Mouse (Mus musculus) CD4-positive helper T cell, adult 2 months (primary cell): ENCODE measurements around the gene 6430571L13Rik.

Source experiments
- DNase-seq: peaks from one replicate; pipeline ENCODE4 v3.0.0-alpha.2; 2012; ENCODE audit warnings: low read depth, missing footprints, low spot score

Gene 6430571L13Rik

DNA sequence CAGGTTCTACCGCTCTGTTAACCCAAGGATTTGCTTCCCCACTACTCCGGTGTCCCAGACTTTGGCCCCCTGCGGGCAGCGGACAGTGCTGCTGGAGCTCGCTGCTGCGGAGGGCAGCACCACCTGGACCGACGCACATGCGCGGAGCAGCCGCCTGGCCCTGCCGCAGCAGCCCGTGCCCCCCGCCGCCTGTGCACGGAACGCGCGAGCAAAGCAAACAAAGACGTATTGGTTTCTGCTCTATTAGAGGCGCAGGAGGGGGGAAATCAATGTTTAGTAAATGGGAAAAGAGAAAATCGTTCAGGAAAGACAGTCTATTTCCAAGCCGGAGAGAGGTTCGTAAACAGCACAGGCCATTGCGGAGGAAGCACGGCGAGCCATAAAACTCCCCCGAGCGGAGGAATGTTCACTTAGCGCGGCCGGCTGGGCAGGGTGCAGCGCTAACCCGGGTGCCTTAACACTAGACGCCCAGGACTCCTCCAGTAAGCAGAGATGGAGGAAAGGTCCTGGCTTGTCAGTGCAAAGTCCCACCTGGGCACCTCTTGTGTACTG, 37.6 kb downstream of the 6430571L13Rik start:
- no peak for DNase-seq

DNA sequence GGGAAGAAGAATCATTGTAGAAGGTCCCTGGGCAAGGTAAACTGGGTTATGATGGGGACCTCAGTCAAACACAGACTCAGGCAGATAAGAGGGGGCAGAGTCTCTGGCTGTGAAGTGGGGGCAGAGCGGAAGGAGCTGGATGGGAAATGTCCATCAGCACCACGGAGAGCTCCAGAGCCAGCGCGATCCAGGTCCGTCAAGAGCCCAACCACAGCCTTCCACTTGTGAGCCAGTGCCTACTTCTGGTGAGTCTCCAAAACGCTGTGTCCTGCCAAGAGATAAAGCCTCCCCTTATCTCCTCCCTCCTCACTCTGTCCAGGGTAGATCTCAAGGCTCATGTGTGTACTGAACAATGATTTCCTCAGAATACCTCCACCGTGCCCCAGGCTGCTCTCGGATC, 41.3 kb downstream of the 6430571L13Rik start:
- no peak for DNase-seq

DNA sequence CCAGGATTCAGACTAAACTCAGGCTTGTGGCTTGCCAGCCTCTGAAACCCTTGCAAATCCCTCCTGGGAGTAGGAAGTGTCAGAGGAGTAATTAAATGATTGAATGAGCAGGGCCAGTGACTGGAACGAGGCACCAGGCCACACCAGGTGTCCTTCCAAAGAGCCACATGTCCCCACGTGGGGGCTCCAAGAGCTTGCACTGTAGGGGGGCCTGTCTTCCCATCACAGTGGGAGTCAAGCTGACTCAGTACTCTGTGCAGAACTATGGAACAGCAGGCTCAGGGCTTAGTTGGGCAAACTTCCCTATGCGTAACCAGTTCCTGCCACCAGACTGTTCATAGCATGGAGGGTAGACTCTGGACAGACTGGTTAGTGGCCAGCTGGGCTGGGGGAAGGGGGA, 44.0 kb downstream of the 6430571L13Rik start:
- no peak for DNase-seq

DNA sequence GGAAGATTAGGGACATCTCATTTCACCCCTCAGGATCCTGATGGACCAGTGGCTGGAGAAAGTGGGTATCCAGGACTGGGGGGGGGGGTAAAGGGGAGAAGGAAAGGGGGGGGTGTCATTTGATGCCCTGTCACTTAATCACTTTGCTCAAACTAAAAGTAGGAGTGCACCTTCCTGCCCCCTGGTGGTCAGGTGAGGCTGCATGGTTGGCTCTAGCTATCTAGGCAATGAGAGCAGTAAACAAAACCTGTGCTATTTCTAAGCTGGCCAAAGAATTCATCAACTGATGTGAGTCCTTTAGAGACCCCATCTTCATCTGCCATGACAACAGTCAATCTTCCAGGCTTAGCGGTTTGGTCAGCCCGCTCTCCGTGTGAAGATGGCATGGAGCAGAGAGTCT, 46.3 kb downstream of the 6430571L13Rik start:
- DNase-seq = peak; percentile 19

DNA sequence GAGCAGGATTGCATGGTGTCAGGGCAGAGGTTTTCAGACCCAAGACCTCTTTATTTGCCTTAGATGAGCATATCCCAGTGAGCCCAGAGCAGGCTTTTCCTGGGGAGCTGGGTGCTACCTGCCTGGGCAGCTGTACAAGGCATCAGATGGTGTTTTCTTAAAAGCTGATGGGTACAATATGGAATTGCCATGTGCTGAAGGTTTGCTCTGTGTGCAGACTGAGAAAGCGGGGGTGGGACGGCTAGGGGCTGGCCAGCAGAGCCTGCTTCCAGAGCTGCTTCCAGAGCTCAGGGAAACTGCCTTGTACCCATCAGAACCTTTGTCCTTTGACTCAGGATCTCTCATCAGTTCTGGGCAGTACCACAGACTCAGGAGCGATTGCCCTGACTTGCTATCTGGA, 47.3 kb downstream of the 6430571L13Rik start:
- DNase-seq = no peak

DNA sequence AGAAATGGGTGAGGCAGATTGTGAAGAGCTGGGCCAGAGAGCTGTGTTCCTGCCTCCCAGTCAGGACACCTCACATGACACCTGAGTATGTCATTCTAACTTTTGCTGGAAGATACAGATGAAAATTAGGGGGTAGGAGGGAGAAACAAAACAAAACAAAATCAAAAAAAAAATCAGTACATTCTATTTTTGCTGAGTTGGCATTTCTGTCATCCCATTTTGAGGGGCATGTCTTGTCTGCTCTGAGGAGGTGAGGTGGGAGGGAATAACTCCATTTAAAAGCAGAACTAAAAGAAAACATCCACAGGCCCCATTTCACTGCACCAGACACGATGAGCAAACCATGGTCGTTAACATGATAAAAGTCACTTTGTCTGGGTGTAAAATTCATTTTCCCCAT, 47.9 kb downstream of the 6430571L13Rik start:
- DNase-seq = no peak

DNA sequence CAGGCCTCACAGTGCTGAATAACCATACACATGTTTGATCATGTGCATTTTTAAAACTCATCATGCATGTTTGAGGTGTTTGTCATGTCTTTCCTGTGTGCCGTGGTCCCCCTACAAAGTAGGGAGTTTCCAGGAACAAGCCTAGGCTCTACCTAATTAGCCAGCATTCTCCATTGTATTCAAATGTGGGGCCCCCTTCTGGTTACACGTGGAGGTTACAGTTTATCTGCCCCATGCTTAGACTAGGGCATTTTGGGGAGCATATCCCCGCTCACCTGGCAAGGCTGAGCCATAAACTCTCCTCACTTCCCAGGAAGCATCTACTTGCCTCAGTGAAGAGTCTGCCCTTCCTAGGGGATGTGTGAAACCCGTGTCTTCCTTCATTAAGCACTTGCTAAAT, 56.0 kb downstream of the 6430571L13Rik start:
- DNase-seq = no peak

DNA sequence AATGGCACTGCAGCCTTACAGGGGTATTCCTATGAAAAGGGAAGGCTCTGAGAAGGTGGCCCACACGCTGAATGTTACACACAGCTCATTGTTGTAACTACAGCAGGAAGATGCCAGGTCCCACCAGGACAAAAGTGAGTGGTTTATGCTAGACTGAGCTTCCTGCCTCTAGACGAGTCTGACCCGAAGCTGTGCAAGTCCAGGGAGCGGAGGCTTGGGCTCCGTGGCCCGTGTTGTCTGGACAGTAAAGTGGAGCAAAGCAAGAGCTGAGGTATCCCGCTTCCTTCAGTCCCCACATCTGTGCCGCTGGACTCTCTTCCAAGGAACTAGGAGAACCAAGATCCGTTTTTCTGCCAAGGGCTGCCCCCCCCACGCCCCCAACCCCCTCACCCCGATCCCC, 58.6 kb downstream of the 6430571L13Rik start:
- DNase-seq = no peak

DNA sequence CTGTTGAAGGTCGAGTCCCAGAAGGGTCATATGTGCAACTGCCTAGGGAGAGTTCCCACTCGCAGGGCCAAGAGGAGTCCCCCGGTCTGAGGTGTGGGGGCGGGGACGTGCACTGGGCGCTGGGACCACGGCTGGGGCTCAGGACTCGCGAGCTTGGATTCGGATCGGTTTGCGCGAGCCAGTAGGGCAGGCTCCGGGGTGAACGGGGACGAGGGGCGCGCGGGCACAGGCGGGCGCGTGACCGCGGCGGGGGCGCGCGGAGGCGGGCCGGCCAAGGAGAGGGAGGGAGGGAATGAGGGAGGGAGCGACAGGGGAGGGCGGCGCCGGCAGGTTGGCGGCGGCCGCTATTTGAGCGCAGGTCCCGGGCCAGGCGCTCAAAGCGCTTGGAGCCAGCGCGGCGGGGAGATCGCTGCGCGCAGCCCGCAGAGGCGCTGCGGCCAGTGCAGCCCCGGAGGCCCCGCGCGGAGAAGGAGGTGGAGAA, 59.1 kb downstream of the 6430571L13Rik start, which contains the start of gene Cacna2d2:
Gene Cacna2d2, plus strand, starts transcription at position 122 of the 481 bp plus-strand sequence.
- no peak for DNase-seq

DNA sequence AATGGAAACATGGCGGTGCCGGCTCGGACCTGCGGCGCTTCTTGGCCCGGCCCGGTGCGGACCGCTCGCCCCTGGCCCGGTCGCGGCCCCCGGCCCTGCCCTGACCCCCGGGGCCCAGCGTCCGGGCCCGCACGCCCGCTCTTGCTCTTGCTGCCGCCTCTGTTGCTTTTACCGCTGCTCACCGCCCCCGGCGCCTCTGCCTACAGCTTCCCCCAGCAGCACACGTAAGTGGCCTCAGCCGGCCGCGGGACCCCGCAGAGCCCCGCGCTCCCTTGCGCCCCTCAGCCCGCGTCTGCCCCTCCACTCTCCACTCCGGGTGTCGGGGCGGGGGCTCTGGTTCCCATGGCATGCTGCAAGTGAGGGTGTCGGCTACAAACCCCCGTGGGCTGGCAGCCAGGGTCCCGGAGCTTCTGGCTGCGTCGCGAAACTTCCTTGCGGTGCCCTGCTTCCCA, 59.7 kb downstream of the 6430571L13Rik start:
- no peak for DNase-seq

DNA sequence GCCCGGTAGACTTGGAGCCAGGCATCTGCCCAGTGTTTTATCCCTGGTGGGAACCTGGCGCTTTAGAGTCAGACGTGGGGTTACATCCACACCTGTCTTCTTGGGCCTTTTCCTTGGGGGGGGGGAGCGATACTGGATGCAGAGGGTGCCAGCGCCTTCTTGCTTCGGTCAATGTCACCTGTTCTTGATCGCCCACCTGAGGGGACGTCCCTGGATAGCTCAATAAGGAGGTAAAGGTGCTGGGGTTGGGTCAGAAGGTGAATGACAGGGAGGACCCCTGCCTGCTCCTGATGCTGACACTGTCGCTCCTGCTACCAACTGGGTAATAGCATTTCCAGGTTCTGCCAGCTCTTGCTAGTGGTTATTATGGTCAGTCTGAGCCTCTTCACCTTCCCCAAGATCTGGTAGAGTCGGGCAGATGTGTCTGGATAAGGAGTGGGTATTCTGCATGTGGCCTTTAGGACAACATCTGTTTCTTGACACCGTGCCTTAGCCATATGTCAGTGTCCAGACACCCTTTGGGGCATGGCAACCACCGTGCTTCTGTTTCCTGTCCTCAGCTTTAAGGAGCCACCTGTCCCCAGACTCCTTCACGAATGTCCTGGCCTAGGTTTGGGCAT, 60.4 kb downstream of the 6430571L13Rik start:
- DNase-seq = no peak
